Mouse (Mus musculus) erythroblast, embryonic 14.5 days (primary cell): ENCODE measurements around the gene 4930412O13Rik. TPM values are rescaled to one million over a fixed set of nuclear protein-coding genes. Genes with fewer than 3 reads are reported as not detected.

Experiments used
- H3K27me3 ChIP-seq: 2 replicates; pipeline ENCODE4 v1.6.1; 2012; ENCODE audit warnings: inconsistent platforms; ENCODE audit not compliant: control insufficient read depth
- H3K36me3 ChIP-seq: 2 replicates; pipeline ENCODE4 v1.6.1; 2012; ENCODE audit warnings: mild to moderate bottlenecking, inconsistent platforms; ENCODE audit not compliant: control insufficient read depth
- H3K4me1 ChIP-seq: 2 replicates; pipeline ENCODE4 v1.6.1; 2012; ENCODE audit warnings: inconsistent platforms; ENCODE audit not compliant: control insufficient read depth
- H3K4me3 ChIP-seq: replicated peaks from 2 replicates; pipeline ENCODE3; 2012; ENCODE audit warnings: moderate library complexity, mild to moderate bottlenecking, inconsistent platforms
- H3K9me3 ChIP-seq: 2 replicates; pipeline ENCODE4 v1.6.1; 2012; ENCODE audit warnings: low read length, inconsistent platforms, mixed read lengths; ENCODE audit not compliant: control insufficient read depth
- GATA1 ChIP-seq: IDR thresholded peaks from 2 replicates; pipeline ENCODE4 v1.6.1; 2012; ENCODE audit warnings: low read length, inconsistent platforms, mixed read lengths
- TAL1 ChIP-seq: IDR thresholded peaks from 3 replicates; pipeline ENCODE4 v1.6.1; 2012; ENCODE audit warnings: low read length, inconsistent platforms, mixed read lengths
- polyA plus RNA-seq: library from polyadenylated mRNA; stranded (reverse); fragments of >175 nt; gene quantifications from 2 replicates; pipeline ENCODE4 v1.2.3, GENCODE M21; 2012

The 4930412O13Rik gene
- polyA plus RNA-seq, 1 experiment, result not detected

DNA sequence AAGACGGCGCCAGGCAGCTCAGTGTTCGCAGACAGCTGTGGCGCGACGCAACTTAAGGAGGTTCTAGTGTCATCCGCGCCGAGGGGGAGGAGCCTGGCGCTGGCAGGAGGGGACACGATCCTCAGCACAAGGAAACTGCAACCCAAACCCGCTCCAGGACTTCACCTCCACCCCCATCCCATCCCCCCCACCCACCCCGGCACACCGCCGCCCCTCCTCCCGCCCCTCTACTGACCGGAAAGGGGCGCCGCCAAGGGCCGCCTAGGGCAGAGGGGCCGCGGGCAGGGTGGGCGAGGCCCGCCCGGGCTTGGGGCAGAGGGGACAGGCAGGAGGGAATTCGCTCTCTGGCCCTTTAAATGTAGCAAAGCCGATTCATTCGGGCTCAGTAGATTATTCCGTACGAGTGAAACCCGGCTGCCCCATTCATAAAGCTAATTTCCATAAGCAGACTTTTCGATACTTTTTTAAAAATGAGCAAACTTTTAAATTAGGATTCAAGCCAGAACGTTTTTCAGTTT is 2.4 kb upstream of the 4930412O13Rik start:
- Histone ChIP-seq H3K36me3 (no peaks in the 10 kb centered on the region), H3K27me3 (peaks cover 100% of the 10 kb centered on the region), H3K4me3 (peak overlapping the region; percentile 53), H3K4me1 (peaks cover 7% of the 10 kb centered on the region), H3K9me3 (peaks cover 9% of the 10 kb centered on the region; the same call in 1 of the 2 replicates)
- TF ChIP-seq TAL1, result no peak
- TF ChIP-seq GATA1, result no peak

DNA sequence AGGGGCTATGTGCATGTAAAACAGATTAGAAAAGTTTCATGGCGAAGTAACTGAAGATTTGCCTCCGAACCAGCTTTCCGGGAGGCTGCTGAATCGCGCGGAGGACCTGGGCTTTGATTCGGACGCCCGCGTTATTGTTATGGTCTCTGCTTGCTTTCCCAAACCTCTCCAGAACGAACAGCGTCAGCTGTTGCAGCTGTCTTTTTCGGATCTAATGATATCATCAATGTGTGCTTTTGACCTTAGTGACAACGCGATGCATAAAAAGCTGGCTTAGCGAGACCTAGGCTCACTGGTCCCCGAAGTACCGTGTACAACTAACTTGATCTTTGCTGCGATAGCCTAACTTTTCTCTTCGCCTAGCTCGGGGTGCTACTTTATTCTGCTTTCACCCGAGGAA is 2.0 kb upstream of the 4930412O13Rik start:
- TF ChIP-seq GATA1 (no peak), TAL1 (no peak)
- H3K4me3 ChIP-seq, result peak overlapping the region; percentile 53
- H3K27me3 ChIP-seq, result peaks cover 100% of the 10 kb centered on the region

DNA sequence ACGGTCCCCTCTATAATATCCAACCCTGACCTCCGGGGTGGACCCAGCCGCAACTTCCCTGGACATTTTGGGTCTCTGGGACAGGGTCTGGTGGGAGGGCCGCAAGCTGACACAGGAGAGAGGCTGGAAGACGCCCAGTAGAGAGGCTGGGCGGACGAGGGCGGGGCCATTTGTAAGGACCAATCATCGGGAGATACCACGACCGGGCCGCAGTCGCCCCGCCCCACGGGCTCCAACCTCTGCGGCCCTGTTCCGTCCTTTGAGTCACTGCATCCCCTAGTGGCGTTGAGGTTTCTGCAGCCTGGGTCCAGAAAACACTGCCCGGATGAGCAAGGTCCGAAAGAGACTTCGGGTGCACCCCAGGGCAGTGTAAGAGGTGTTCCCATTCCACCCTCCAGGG is 1.6 kb upstream of the 4930412O13Rik start:
- H3K4me3 ChIP-seq, result peak overlapping the region; percentile 53
- H3K4me1 ChIP-seq, result peaks cover 7% of the 10 kb centered on the region
- H3K27me3 ChIP-seq, result peaks cover 100% of the 10 kb centered on the region
- no peak for TF ChIP-seq TAL1
- TF ChIP-seq GATA1, result no peak
- no peaks in the 10 kb centered on the region for H3K36me3 ChIP-seq
- H3K9me3 ChIP-seq, result peaks cover 9% of the 10 kb centered on the region; the same call in 1 of the 2 replicates

More for the DNA sequence above, 2.0 kb upstream of the 4930412O13Rik start:
- Histone ChIP-seq H3K4me1 (peaks cover 7% of the 10 kb centered on the region), H3K9me3 (peaks cover 9% of the 10 kb centered on the region; the same call in 1 of the 2 replicates), H3K36me3 (no peaks in the 10 kb centered on the region)

DNA sequence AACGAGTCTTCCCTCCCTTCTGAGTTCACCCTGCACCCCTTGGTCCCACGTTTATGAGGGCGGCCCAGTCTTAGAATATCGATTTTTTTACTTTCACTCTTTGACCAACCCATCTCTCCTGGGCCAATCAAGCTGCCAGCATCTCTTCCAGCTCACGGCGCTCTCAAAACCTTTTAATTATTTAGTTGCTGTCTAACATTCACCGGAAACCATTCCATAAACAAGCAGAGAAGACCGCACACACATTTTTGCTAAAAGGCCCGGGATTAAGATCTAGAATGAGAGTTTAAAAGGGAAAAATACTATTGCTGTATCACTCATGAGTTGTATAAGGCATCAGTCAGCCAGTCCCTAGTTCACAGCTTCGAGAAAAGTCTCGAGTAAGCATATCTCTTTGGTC is 781 bp upstream of the 4930412O13Rik start:
- Histone ChIP-seq H3K4me3 (no peak overlapping the region), H3K36me3 (no peaks in the 10 kb centered on the region), H3K4me1 (peaks cover 7% of the 10 kb centered on the region), H3K9me3 (peaks cover 9% of the 10 kb centered on the region; the same call in 1 of the 2 replicates), H3K27me3 (peaks cover 100% of the 10 kb centered on the region)
- TF ChIP-seq TAL1 (no peak), GATA1 (no peak)

DNA sequence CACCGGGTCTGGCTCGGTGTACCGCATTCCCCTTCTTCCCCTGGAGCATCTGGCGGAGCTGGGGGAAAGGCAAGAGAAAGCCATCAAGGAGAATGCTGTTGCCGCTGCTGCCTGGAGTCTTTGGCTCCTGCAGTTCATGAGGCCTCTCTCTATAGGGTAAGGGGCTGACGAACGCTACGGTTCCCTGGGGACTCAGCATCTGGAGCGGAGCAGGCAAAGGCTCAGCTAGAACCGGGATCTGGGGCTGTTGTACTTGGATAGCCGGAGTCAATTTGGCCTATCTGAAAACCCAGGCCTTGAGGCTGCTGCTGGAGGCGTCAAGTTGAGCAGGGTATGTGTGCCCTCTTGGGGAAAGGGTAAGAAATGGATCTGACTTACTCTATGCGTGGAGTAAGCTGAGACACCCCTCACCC is 565 bp downstream of the 4930412O13Rik start:
- Histone ChIP-seq H3K36me3 (no peaks in the 10 kb centered on the region), H3K4me1 (peaks cover 7% of the 10 kb centered on the region), H3K9me3 (peaks cover 9% of the 10 kb centered on the region; the same call in 1 of the 2 replicates), H3K27me3 (peaks cover 100% of the 10 kb centered on the region), H3K4me3 (no peak overlapping the region)
- TF ChIP-seq GATA1, result no peak
- TF ChIP-seq TAL1, result no peak

DNA sequence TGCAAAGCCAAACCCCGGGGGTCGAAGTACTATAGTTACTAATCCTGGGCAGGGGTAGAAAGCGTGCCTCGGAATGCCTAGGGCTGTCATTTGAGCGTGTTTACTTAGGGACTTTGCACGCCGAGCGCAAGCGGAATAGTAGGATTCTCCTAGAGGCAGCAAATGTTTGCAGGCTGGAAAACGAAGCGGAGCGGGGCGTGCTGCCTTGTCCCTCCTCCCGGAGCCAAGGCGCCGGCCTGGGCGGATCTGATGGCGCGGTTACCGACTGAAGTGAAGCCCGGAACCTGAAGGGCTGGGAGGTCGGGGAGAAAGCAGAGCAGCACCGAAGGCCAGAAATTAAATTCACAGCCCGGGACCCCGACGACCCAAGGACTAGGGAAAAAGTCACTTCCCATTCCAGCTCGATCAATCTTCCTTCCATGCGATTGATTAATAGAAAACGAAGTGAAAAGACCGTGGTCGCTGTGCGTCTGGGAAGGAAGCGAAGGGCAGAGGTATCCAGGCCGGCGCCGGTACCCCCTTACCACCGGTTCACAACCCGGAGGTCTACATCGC is 1.4 kb downstream of the 4930412O13Rik start:
- H3K4me1 ChIP-seq, result peaks cover 7% of the 10 kb centered on the region
- H3K4me3 ChIP-seq, result no peak overlapping the region
- TF ChIP-seq TAL1 (no peak), GATA1 (no peak)
- H3K27me3 ChIP-seq, result peaks cover 100% of the 10 kb centered on the region
- peaks cover 6% of the 10 kb centered on the region; the same call in 1 of the 2 replicates for H3K9me3 ChIP-seq
- no peaks in the 10 kb centered on the region for H3K36me3 ChIP-seq

DNA sequence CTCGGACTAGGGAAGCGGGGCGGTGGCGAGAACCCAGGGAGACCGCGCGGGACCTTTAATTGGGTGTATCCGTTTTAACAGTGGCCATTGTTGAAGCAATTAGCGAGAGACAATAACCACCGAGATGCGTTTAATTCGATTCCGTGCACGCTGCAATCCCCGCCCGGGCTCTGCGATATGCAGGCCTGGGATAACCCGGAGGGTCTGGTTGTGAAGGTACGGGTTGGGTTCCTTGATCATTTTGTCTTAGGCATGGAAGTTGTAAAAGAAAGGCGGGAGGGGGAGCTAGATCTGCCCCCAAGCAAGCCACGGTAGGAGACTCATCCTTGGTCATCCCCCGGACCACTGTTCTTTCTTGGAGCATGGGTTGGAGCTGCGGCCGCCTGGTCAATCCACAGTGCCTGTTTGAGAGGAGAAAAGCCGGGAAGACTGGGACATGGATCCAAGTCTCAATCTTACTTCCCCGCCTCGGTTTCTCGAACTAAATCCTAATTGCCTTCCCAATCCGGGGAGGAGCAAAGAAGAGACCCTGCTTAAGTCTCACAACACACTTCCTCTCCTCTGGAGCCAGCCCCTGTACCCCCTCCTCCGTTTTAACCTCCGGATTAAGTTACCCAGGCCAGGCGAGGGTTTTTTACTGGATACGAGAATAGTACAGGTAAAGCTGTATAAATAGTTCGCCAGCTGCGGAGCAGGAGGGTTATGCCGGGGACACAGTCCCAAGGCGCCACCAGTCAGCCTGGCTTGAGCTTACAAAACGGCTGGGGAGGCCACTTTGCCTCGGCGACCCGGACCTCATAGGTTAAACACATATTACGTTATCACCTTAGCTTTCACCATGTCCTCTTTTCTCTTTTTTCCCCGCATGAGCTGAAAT is 2.1 kb downstream of the 4930412O13Rik start:
- Histone ChIP-seq H3K36me3 (no peaks in the 10 kb centered on the region), H3K4me1 (peaks cover 7% of the 10 kb centered on the region), H3K4me3 (no peak overlapping the region), H3K9me3 (peaks cover 5% of the 10 kb centered on the region; the same call in 1 of the 2 replicates), H3K27me3 (peaks cover 100% of the 10 kb centered on the region)
- no peak for TF ChIP-seq TAL1
- TF ChIP-seq GATA1, result no peak

DNA sequence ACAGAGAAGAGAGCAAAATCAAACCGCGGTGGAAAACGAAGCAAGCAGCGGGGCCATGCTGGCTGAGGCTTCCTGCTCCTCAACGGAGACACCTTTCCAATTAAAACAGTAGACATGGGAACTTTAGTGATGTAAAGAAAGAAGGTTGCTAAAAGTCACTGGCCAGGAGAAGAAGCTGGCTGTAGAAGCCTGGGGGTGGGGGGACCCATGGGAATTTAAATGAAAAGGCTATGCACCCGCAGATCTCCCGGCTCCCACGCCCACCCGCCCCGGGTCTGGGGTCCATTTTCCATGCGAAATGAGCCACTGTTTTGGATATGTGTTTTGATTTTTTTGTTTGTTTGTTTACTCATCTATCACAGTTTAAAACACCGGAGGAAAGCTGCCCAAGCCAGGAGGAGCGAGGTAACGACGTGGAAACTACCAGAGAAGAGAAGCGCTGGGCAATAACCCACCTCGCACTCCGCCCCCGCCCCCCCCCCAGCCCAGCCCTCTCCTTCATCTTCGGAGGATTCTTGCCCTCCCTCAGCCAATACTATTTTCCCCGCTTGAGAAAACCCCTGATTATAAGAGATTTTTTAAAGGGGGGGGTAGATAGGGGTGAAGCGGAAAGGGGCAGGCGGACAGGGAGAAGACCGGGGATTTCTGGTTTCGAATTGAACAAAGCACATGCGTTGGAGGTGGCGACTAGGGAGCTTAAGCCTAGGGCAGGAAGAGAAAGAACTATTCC is 2.9 kb downstream of the 4930412O13Rik start:
- Histone ChIP-seq H3K4me3 (no peak overlapping the region), H3K9me3 (peaks cover 5% of the 10 kb centered on the region; the same call in 1 of the 2 replicates), H3K27me3 (peaks cover 100% of the 10 kb centered on the region), H3K36me3 (no peaks in the 10 kb centered on the region), H3K4me1 (peaks cover 7% of the 10 kb centered on the region)
- no peak for TF ChIP-seq TAL1
- no peak for TF ChIP-seq GATA1
